In the genomic region with DNA sequence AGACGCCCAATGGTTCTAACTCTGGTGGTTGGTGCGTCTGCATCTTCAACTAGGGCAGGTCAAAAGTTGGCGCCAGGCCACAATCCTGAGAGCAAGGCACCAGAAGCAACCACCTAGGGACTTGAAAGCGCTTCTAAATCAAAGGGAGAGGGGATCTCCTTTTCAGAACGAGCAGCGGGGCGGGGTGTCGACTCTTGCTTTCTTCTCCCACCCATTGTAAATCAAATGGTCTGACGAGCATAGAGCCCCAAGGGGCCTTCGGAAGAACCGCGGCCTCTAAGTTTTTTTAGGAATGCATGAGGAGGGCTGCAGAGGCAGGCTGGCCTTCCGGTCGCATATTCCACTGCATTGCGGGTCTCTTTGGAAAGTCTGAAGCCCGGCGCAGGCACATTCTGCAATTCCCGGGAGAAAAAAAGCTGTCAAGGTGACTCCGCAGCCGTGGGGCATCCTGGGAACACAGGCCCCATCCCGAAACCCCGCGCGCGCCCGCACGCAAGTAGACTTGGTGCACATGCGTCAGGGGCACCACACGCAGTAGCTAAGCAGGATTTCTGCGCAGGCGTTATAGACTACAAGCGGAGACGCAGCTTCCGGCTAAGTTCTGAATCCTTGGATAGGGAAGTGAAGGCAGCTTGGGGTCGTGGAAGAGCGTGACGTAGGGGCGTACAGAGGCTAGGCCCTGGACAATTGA, we compare ENCODE assay signal across 8 mouse cellular contexts. TPM values are rescaled to one million over a fixed set of nuclear protein-coding genes. Genes with fewer than 3 reads are reported as not detected.
DNase-seq lines count a peak whose midpoint lies in the region; ATAC-seq and TF ChIP-seq lines count a peak whose summit lies in the region.

No protein-coding gene starts in this region.

- peak overlapping the region; percentile 74 for H3K4me2 ChIP-seq in heart, embryonic 14.5 days (ENCODE audit: low read length)
- peak overlapping the region; percentile 63 for H3K4me2 ChIP-seq in kidney, postnatal 0 days (ENCODE audit: low read length)
- peak overlapping the region; percentile 89 for H3K4me2 ChIP-seq in stomach, embryonic 15.5 days

- peak overlapping the region; percentile 72 for H3K9ac ChIP-seq in heart, embryonic 14.5 days (ENCODE audit: low read length)
- peak overlapping the region; percentile 50; the same call in 1 of the 2 replicates for H3K9ac ChIP-seq in kidney, postnatal 0 days (ENCODE audit: low read depth, low read length)
- peak overlapping the region; percentile 40 for H3K9ac ChIP-seq in liver, adult 2 months (ENCODE audit: low read depth, low read length)
- H3K9ac ChIP-seq in stomach, embryonic 15.5 days = 0 out of 2 replicates have a peak overlapping the region, but pooled peaks have one; percentile 11

- H3K4me1 ChIP-seq in forebrain, embryonic 10.5 days = peaks cover 18% of the 10 kb centered on the region
- peaks cover 9 to 16% of the 10 kb centered on the region in 2 experiments for H3K4me1 ChIP-seq in heart, embryonic 14.5 days (ENCODE audit: control insufficient read depth in 2 of 2, insufficient read depth in 2 of 2, low read length in 2 of 2)
- no peaks in the 10 kb centered on the region for H3K4me1 ChIP-seq in kidney, postnatal 0 days (replicated peaks; ENCODE audit: insufficient read depth, low read length)
- H3K4me1 ChIP-seq in liver, adult 2 months (ENCODE audit: control insufficient read depth, insufficient read depth, low read length) = peaks cover 8% of the 10 kb centered on the region
- 0 out of 2 replicates have a peak, but pooled peaks cover 9% of the 10 kb centered on the region for H3K4me1 ChIP-seq in stomach, embryonic 15.5 days

- peak; percentile 30 to 54 for DNase-seq in spleen, adult 18-20 months
- DNase-seq in spleen, adult 12 weeks (ENCODE audit: low spot score) = no peak
- DNase-seq in forebrain, embryonic 10.5 days (ENCODE audit: extremely low spot score, low spot score) = peak; percentile 81
- peak; percentile 86 for DNase-seq in kidney, postnatal 0 days (ENCODE audit: low spot score)
- peak; percentile 59 for DNase-seq in liver, adult 2 months (ENCODE audit: extremely low read depth, low read depth, low spot score)

- peak overlapping the region; percentile 84 for H3K27ac ChIP-seq in forebrain, embryonic 10.5 days
- peak overlapping the region; percentile 77 to 83 for H3K27ac ChIP-seq in heart, embryonic 14.5 days (replicated peaks in 1 of 2; ENCODE audit: control insufficient read depth in 1 of 2, insufficient read depth in 1 of 2, low read depth in 2 of 2, low read length in 2 of 2)
- H3K27ac ChIP-seq in kidney, postnatal 0 days = peak overlapping the region; percentile 37
- H3K27ac ChIP-seq in liver, adult 2 months (replicated peaks; ENCODE audit: insufficient read depth, low read depth, low read length) = no peak overlapping the region
- peak overlapping the region; percentile 70 for H3K27ac ChIP-seq in stomach, embryonic 15.5 days

- TF ChIP-seq POLR2A in liver, adult 2 months (IDR thresholded peaks at IDR 0.05; ENCODE audit: extremely low read depth, insufficient read depth, low read length) = 0 out of 2 replicates have a peak, but pooled peaks have one; percentile 33

- H3K27me3 ChIP-seq in forebrain, embryonic 10.5 days (ENCODE audit: poor library complexity, severe bottlenecking) = peaks cover 19% of the 10 kb centered on the region
- no peaks in the 10 kb centered on the region for H3K27me3 ChIP-seq in heart, embryonic 14.5 days (ENCODE audit: control insufficient read depth, insufficient read depth, low read length)
- H3K27me3 ChIP-seq in kidney, postnatal 0 days (ENCODE audit: insufficient read depth, low read length) = no peaks in the 10 kb centered on the region
- H3K27me3 ChIP-seq in liver, adult 2 months (ENCODE audit: control insufficient read depth, insufficient read depth, low read length) = no peaks in the 10 kb centered on the region
- no peaks in the 10 kb centered on the region for H3K27me3 ChIP-seq in stomach, embryonic 15.5 days (replicated peaks)

- H3K9me3 ChIP-seq in forebrain, embryonic 10.5 days = no peaks in the 10 kb centered on the region
- H3K9me3 ChIP-seq in heart, embryonic 14.5 days (ENCODE audit: control insufficient read depth, low read length) = no peaks in the 10 kb centered on the region
- no peaks in the 10 kb centered on the region for H3K9me3 ChIP-seq in kidney, postnatal 0 days (replicated peaks; ENCODE audit: low read length)
- H3K9me3 ChIP-seq in stomach, embryonic 15.5 days = no peaks in the 10 kb centered on the region

- ATAC-seq in heart, embryonic 14.5 days (ENCODE audit: insufficient number of reproducible peaks, insufficient read depth, low FRiP score, low read depth) = peak; percentile 73
- ATAC-seq in kidney, postnatal 0 days (replicated peaks; ENCODE audit: low FRiP score, low read depth) = peak; percentile 87
- ATAC-seq in monocyte, adult 5-6 weeks (replicated peaks; ENCODE audit: insufficient number of reproducible peaks, low FRiP score, low TSS enrichment, poor library complexity, severe bottlenecking) = peak; percentile 50
- ATAC-seq in stomach, embryonic 15.5 days (ENCODE audit: insufficient read depth, low FRiP score, low read depth) = peak; percentile 82

- peak overlapping the region; percentile 54 for H3K4me3 ChIP-seq in forebrain, embryonic 10.5 days
- H3K4me3 ChIP-seq in heart, embryonic 14.5 days (ENCODE audit: control insufficient read depth in 1 of 2, insufficient read depth in 1 of 2, low read depth in 1 of 2, low read length in 2 of 2) = peak overlapping the region; percentile 42 to 46
- H3K4me3 ChIP-seq in kidney, postnatal 0 days (replicated peaks; ENCODE audit: low read depth, low read length) = peak overlapping the region; percentile 32
- H3K4me3 ChIP-seq in liver, adult 2 months (ENCODE audit: insufficient read depth, low read depth, low read length) = peak overlapping the region; percentile 47
- H3K4me3 ChIP-seq in stomach, embryonic 15.5 days (replicated peaks) = peak overlapping the region; percentile 44

- H3K79me2 ChIP-seq in liver, adult 2 months (ENCODE audit: control insufficient read depth, insufficient read depth, low read length) = no peaks in the 10 kb centered on the region

- TF ChIP-seq CTCF in kidney, postnatal 0 days (IDR thresholded peaks at IDR 0.05; ENCODE audit: low read depth) = no peak
- no peak for TF ChIP-seq CTCF in liver, adult 2 months (IDR thresholded peaks at IDR 0.05; ENCODE audit: low read depth, low read length)

- no peaks in the 10 kb centered on the region for H3K36me3 ChIP-seq in forebrain, embryonic 10.5 days (replicated peaks)
- H3K36me3 ChIP-seq in heart, embryonic 14.5 days (ENCODE audit: control insufficient read depth, insufficient read depth, low read length) = no peaks in the 10 kb centered on the region
- H3K36me3 ChIP-seq in kidney, postnatal 0 days (ENCODE audit: insufficient read depth, low read length) = no peaks in the 10 kb centered on the region
- H3K36me3 ChIP-seq in liver, adult 2 months (ENCODE audit: control insufficient read depth, insufficient read depth, low read length) = no peaks in the 10 kb centered on the region
- H3K36me3 ChIP-seq in stomach, embryonic 15.5 days = no peaks in the 10 kb centered on the region

- WGBS in forebrain, embryonic 10.5 days = under 1% methylated on average over 38 of the region's 38 CpGs
- WGBS in heart, embryonic 14.5 days = 2% methylated on average over 38 of the region's 38 CpGs
- WGBS in kidney, postnatal 0 days = 2% methylated on average over 38 of the region's 38 CpGs
- 4% methylated on average over 38 of the region's 38 CpGs for WGBS in liver, adult 2 months
- 2% methylated on average over 38 of the region's 38 CpGs for WGBS in stomach, embryonic 15.5 days

RNA-seq across cellular contexts. Expression of a gene that starts 3.4 kb away (rescaled TPM):
- 0.43 and 0.79 TPM in 2 replicates for polyA plus RNA-seq in forebrain, embryonic 10.5 days (2016; fragmentation: Nextera tagmentation; extraction: Ambion mirVana)
- 3.2 and 3.6 TPM in 2 replicates for polyA plus RNA-seq in heart, embryonic 14.5 days (2014; fragmentation: Nextera tagmentation; extraction: Ambion mirVana)
- polyA plus RNA-seq in kidney, postnatal 0 days (2015; fragmentation: Nextera tagmentation; extraction: Ambion mirVana) = 1.9 and 2.0 TPM in 2 replicates
- 0.13 and 0.28 TPM in 2 replicates for total RNA-seq in liver, adult 2 months (2014; rRNA removed)
- 0.07 and 0.33 TPM in 2 replicates for polyA plus RNA-seq in liver, adult 2 months (2012; rRNA removed)
- 1.0 to 1.5 TPM in 2 of 3 replicates, not detected in the other for total RNA-seq in monocyte, adult 5-6 weeks (2017)
- polyA plus RNA-seq in stomach, embryonic 15.5 days (2015; fragmentation: Nextera tagmentation; extraction: Ambion mirVana) = 19.2 and 19.3 TPM in 2 replicates

RNA-seq across cellular contexts. Expression of a gene that starts 33.6 kb away (rescaled TPM):
- polyA plus RNA-seq in forebrain, embryonic 10.5 days (2016; fragmentation: Nextera tagmentation; extraction: Ambion mirVana) = 582 and 592 TPM in 2 replicates
- polyA plus RNA-seq in heart, embryonic 14.5 days (2014; fragmentation: Nextera tagmentation; extraction: Ambion mirVana) = 744 and 751 TPM in 2 replicates
- 534 and 595 TPM in 2 replicates for polyA plus RNA-seq in kidney, postnatal 0 days (2015; fragmentation: Nextera tagmentation; extraction: Ambion mirVana)
- 14.2 and 19.8 TPM in 2 replicates for total RNA-seq in liver, adult 2 months (2014; rRNA removed)
- polyA plus RNA-seq in liver, adult 2 months (2012; rRNA removed) = 22.5 and 25.9 TPM in 2 replicates
- 3.5 to 27.0 TPM (median 23.8 TPM) in 3 replicates for total RNA-seq in monocyte, adult 5-6 weeks (2017)
- 586 and 594 TPM in 2 replicates for polyA plus RNA-seq in stomach, embryonic 15.5 days (2015; fragmentation: Nextera tagmentation; extraction: Ambion mirVana)

RNA-seq across cellular contexts. Expression of a gene that starts 56.5 kb away (rescaled TPM):
- 0.90 and 1.1 TPM in 2 replicates for polyA plus RNA-seq in forebrain, embryonic 10.5 days (2016; fragmentation: Nextera tagmentation; extraction: Ambion mirVana)
- 0.31 TPM in 2 replicates for polyA plus RNA-seq in heart, embryonic 14.5 days (2014; fragmentation: Nextera tagmentation; extraction: Ambion mirVana)
- 0.11 and 0.22 TPM in 2 replicates for polyA plus RNA-seq in kidney, postnatal 0 days (2015; fragmentation: Nextera tagmentation; extraction: Ambion mirVana)
- under 0.01 and 0.09 TPM in 2 replicates for total RNA-seq in liver, adult 2 months (2014; rRNA removed)
- 0.04 TPM in 1 of 2 replicates, not detected in the other for polyA plus RNA-seq in liver, adult 2 months (2012; rRNA removed)
- not detected in 3 replicates for total RNA-seq in monocyte, adult 5-6 weeks (2017)
- 1.2 and 1.7 TPM in 2 replicates for polyA plus RNA-seq in stomach, embryonic 15.5 days (2015; fragmentation: Nextera tagmentation; extraction: Ambion mirVana)

Comparison
In these comparisons a context has a peak if more than half of its experiments do, and no peak if none do; other contexts are left out.
1. H3K9ac ChIP-seq: peak in every context shown above with its lines; median percentile 72 in heart, embryonic 14.5 days; 50 in kidney, postnatal 0 days; 40 in liver, adult 2 months; 11 in stomach, embryonic 15.5 days.
2. RNA of a gene that starts 33.6 kb away (polyA plus RNA-seq): 744 to 751 TPM in heart, embryonic 14.5 days, 586 to 594 TPM in stomach, embryonic 15.5 days, 582 to 592 TPM in forebrain, embryonic 10.5 days and 534 to 595 TPM in kidney, postnatal 0 days; 22.5 to 25.9 TPM in liver, adult 2 months; every median in the first group is over 10 times any median in the second.
3. Peak in every context shown above with its lines, with median percentiles within 50 percentile points of each other: H3K4me3 ChIP-seq, ATAC-seq and H3K4me2 ChIP-seq.